Mouse (Mus musculus) regulatory T cell (primary cell): Measurements from ENCODE around the gene Hs6st2.

Source experiments
- in situ Hi-C: fragments of 300-600 bp; cut with MboI, MseI; formaldehyde crosslinking; loops from one replicate; pipeline ENCODE4 v1.15.1; 2025; ENCODE audit warnings: high pct_unique_total_duplicates

Hs6st2 gene

GRCm38 (mm10) chrX:51585444-51585843, 96.2 kb downstream of the Hs6st2 start:
- in situ Hi-C loops: no loop called here

GRCm38 (mm10) chrX:51581704-51582103, 100.0 kb downstream of the Hs6st2 start:
- in situ Hi-C loops: no loop called here

- in situ Hi-C loops: no loop called here
Measured at GRCm38 (mm10) chrX:51561880-51562279, 119.8 kb downstream of the Hs6st2 start.

GRCm38 (mm10) chrX:51539626-51540025, 142.0 kb downstream of the Hs6st2 start:
- in situ Hi-C loops: no loop called here

- in situ Hi-C loops: no loop called here
Measured at GRCm38 (mm10) chrX:51537082-51537481, 144.6 kb downstream of the Hs6st2 start.

- in situ Hi-C loops: no loop called here
Measured at GRCm38 (mm10) chrX:51535226-51535625, 146.4 kb downstream of the Hs6st2 start.

GRCm38 (mm10) chrX:51531136-51531535, 150.5 kb downstream of the Hs6st2 start:
- in situ Hi-C loops: no loop called here

- in situ Hi-C loops: no loop called here
Measured at GRCm38 (mm10) chrX:51528601-51529000, 153.1 kb downstream of the Hs6st2 start.

GRCm38 (mm10) chrX:51514831-51515230, 166.8 kb downstream of the Hs6st2 start:
- in situ Hi-C loops: no loop called here

GRCm38 (mm10) chrX:51506526-51506925, 175.1 kb downstream of the Hs6st2 start:
- in situ Hi-C loops: no loop called here

- in situ Hi-C loops: no loop called here
Measured at GRCm38 (mm10) chrX:51505691-51506090, 176.0 kb downstream of the Hs6st2 start.

GRCm38 (mm10) chrX:51503781-51504471, 177.7 kb downstream of the Hs6st2 start:
- in situ Hi-C loops: no loop called here

- in situ Hi-C loops: no loop called here
Measured at GRCm38 (mm10) chrX:51497831-51498230, 183.8 kb downstream of the Hs6st2 start.

GRCm38 (mm10) chrX:51488374-51488773, 193.3 kb downstream of the Hs6st2 start:
- in situ Hi-C loops: no loop called here

GRCm38 (mm10) chrX:51469411-51469810, 212.2 kb downstream of the Hs6st2 start:
- in situ Hi-C loops: no loop called here

GRCm38 (mm10) chrX:51461413-51461812, 220.2 kb downstream of the Hs6st2 start:
- in situ Hi-C loops: no loop called here

GRCm38 (mm10) chrX:51443366-51443765, 238.3 kb downstream of the Hs6st2 start:
- in situ Hi-C loops: no loop called here

GRCm38 (mm10) chrX:51431706-51432105, 249.9 kb downstream of the Hs6st2 start:
- in situ Hi-C loops: no loop called here

- in situ Hi-C loops: no loop called here
Measured at GRCm38 (mm10) chrX:51425031-51425430, 256.6 kb downstream of the Hs6st2 start.

GRCm38 (mm10) chrX:51410289-51410688, 271.4 kb downstream of the Hs6st2 start:
- in situ Hi-C loops: no loop called here

GRCm38 (mm10) chrX:51397457-51397856, 284.2 kb downstream of the Hs6st2 start:
- in situ Hi-C loops: no loop called here

- in situ Hi-C loops: loop anchor here (5.0 kb wide), 2 partner anchors 297 to 707 kb away; no protein-coding TSS in a partner anchor
Measured at GRCm38 (mm10) chrX:51374670-51375069, 307.0 kb downstream of the Hs6st2 start.

GRCm38 (mm10) chrX:51372477-51373239, 309.0 kb downstream of the Hs6st2 start:
- in situ Hi-C loops: loop anchor here (5.0 kb wide), 1 partner anchor 705 kb away; no protein-coding TSS in a partner anchor
